Mouse (Mus musculus): ENCODE results near the gene Acvr2b. TPM values are rescaled to one million over a fixed set of nuclear protein-coding genes. Genes with fewer than 3 reads are reported as not detected.
"Not testable (repeated sequence)": the region's sequence is repeated elsewhere in the genome, so short reads cannot be mapped to it uniquely, and the experiment has no call there.

Gene Acvr2b
- 14.1 and 18.8 TPM in 2 replicates for polyA plus RNA-seq (2015; fragmentation: Nextera tagmentation; extraction: Ambion mirVana)

DNA sequence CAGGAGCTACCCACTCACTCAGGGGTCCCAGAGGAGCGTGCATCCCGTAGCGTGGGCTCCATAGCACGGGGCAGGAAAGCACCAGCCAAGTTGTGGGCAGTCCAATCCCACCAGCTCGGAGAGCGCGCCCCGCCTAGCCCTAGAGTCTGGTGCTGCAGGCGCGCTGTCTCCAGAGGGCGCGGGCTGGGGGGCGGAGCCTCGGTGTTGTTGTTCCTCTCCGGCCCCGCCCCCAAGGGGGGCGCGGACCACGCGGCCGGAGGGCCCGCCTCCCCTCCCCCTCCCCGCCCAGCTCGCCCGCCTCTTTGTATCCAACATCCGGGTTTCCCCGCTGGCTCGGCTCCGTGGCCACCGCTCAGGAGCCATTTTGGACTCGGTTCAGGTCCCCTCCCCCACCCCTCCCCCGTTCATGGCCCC, at the start of gene Acvr2b:
Gene Acvr2b, plus strand, starts transcription at position 318 of the 414 bp plus-strand sequence.
- WGBS = under 1% methylated on average over 20 of the region's 32 CpGs
- Histone ChIP-seq H3K27me3 (no peaks in the 10 kb centered on the region), H3K27ac (peak within 1 kb of the TSS; percentile 98), H3K9me3 (no peaks in the 10 kb centered on the region), H3K4me3 (peak within 1 kb of the TSS; percentile 86), H3K4me2 (peak within 1 kb of the TSS; percentile 95), H3K9ac (peak within 1 kb of the TSS; percentile 96), H3K36me3 (no peaks in the 10 kb centered on the region), H3K4me1 (peaks cover 16% of the 10 kb centered on the region)
- peak; percentile 95 for ATAC-seq (ENCODE audit: borderline replicate concordance, extremely low read depth, low FRiP score, low TSS enrichment)

- WGBS = 48% methylated on average over 6 of the region's 6 CpGs
- Histone ChIP-seq H3K4me3 (no peak overlapping the region), H3K36me3 (peaks cover 18% of the 10 kb centered on the region), H3K4me1 (0 out of 2 replicates have a peak, but pooled peaks cover 6% of the 10 kb centered on the region), H3K27me3 (no peaks in the 10 kb centered on the region), H3K9me3 (no peaks in the 10 kb centered on the region), H3K27ac (no peak overlapping the region), H3K4me2 (no peak overlapping the region), H3K9ac (no peak overlapping the region)
- no peak for ATAC-seq (ENCODE audit: borderline replicate concordance, extremely low read depth, low FRiP score, low TSS enrichment)
These were observed 48.0 kb upstream of the Acvr2b start for GRCm38 (mm10) chr9:119353926-119354325.

- H3K36me3 ChIP-seq = peaks cover 8% of the 10 kb centered on the region
- no peaks in the 10 kb centered on the region for H3K27me3 ChIP-seq
- ATAC-seq (ENCODE audit: borderline replicate concordance, extremely low read depth, low FRiP score, low TSS enrichment) = no peak
- H3K9me3 ChIP-seq = no peaks in the 10 kb centered on the region
- H3K27ac ChIP-seq = no peak overlapping the region
- no peak overlapping the region for H3K4me2 ChIP-seq
- no peak overlapping the region for H3K9ac ChIP-seq
- WGBS = 46% methylated on average over 6 of the region's 6 CpGs
- H3K4me3 ChIP-seq = no peak overlapping the region
- H3K4me1 ChIP-seq = 0 out of 2 replicates have a peak, but pooled peaks cover 6% of the 10 kb centered on the region
These were observed 46.0 kb upstream of the Acvr2b start for GRCm38 (mm10) chr9:119355943-119356342.

DNA sequence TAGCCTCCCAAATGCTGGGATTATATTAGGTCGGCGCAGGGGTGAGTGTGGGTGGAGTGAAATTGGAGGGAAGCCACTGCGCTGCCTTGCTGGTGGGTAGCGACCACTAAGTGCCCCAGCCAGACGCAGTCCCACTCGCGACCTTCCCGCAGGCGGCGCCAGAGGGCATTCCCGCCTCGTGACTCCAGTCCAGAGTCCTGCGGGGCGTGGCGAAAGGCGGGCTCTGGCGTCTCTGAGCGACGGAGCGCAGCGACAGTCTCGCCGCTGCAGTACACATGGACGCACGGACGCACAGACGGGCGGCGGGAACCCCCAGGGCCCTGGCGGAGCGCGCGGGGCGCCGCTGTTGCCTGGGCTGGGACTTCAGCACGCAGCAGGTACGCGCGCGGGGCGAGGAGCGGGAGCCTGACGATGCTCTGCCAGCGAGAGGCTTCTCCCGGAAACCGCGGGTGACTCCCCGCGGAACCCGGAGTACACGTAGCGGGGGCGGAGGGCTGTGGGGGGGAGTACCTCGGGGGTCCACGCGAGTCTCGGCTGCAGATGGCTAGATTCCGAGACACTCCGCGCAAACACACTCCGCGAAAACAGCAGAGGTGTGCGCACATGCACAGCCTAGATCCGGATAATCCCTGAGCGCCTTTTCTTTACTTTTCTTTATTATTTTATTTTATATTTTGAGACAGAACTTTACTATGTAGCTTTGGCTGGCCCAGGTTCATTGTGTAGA, 44.4 kb upstream of the Acvr2b start, which contains the start of gene Xylb:
Gene Xylb, plus strand, starts transcription at position 51 of the 727 bp plus-strand sequence.
- WGBS = 2% methylated on average over 65 of the region's 65 CpGs
- H3K9me3 ChIP-seq = no peaks in the 10 kb centered on the region
- H3K36me3 ChIP-seq = no peaks in the 10 kb centered on the region
- ATAC-seq (ENCODE audit: borderline replicate concordance, extremely low read depth, low FRiP score, low TSS enrichment) = peak; percentile 89
- H3K4me1 ChIP-seq = 0 out of 2 replicates have a peak, but pooled peaks cover 6% of the 10 kb centered on the region
- H3K27me3 ChIP-seq = no peaks in the 10 kb centered on the region
- H3K4me3 ChIP-seq = peak within 1 kb of the TSS; percentile 71
- H3K4me2 ChIP-seq = peak within 1 kb of the TSS; percentile 97
- no peak within 1 kb of the TSS for H3K27ac ChIP-seq
- peak within 1 kb of the TSS; percentile 68 for H3K9ac ChIP-seq

DNA sequence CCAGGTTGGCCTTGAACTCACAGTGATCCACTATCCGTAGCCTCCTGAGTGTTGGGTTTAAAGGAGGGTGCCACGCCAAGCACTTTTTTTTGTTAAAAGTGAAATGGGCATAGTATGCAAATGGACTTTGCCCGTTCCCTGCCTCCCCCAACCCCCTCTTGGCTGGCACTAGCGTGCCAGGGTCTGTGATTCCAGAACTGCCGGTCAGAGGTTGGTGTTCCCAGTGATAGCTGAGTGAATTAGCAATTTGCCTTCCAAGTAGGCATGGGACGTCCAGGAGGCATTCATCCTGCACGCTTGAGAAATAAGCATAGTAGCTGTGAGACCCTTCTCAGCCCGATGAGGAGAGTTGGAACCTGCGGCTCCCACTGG, 43.9 kb upstream of the Acvr2b start:
- ATAC-seq (ENCODE audit: borderline replicate concordance, extremely low read depth, low FRiP score, low TSS enrichment) = no peak; the same call in 1 of the 2 replicates
- H3K4me3 ChIP-seq = peak overlapping the region; percentile 71
- peak overlapping the region; percentile 68; the same call in 1 of the 2 replicates for H3K9ac ChIP-seq
- H3K27me3 ChIP-seq = no peaks in the 10 kb centered on the region
- WGBS = 31% methylated on average over 9 of the region's 9 CpGs
- H3K4me1 ChIP-seq = 0 out of 2 replicates have a peak, but pooled peaks cover 6% of the 10 kb centered on the region
- H3K4me2 ChIP-seq = peak overlapping the region; percentile 97
- H3K27ac ChIP-seq = no peak overlapping the region
- no peaks in the 10 kb centered on the region for H3K9me3 ChIP-seq
- H3K36me3 ChIP-seq = no peaks in the 10 kb centered on the region

GRCm38 (mm10) chr9:119361416-119361815, 40.5 kb upstream of the Acvr2b start:
- no peak overlapping the region for H3K27ac ChIP-seq
- WGBS = 92% methylated on average over 5 of the region's 5 CpGs

DNA sequence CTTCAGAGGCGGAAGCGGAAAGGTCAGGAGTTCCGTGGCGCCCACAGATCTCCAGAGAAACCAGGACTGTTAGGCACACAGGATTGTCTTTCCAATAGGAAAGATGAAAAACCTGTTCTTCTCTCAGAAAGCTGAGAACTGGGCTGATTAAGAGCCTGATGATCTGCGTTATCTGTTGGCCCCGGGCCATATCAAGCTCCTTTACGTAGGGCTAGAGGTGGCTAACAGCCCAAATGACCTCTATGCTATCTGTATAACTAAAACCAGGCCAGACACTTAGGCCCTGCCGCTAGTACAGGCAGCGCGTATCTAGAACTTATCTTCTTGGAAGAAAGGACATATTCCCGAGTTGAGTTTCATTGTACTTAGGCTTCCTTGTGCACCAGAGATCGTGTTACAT, 38.7 kb upstream of the Acvr2b start:
- H3K27me3 ChIP-seq = no peaks in the 10 kb centered on the region

More at GRCm38 (mm10) chr9:119361416-119361815, 40.5 kb upstream of the Acvr2b start:
- H3K4me3 ChIP-seq = no peak overlapping the region
- H3K4me1 ChIP-seq = 0 out of 2 replicates have a peak, but pooled peaks cover 6% of the 10 kb centered on the region
- no peak for ATAC-seq (ENCODE audit: borderline replicate concordance, extremely low read depth, low FRiP score, low TSS enrichment)
- H3K4me2 ChIP-seq = no peak overlapping the region
- H3K9ac ChIP-seq = no peak overlapping the region
- H3K36me3 ChIP-seq = no peaks in the 10 kb centered on the region
- H3K9me3 ChIP-seq = no peaks in the 10 kb centered on the region
- H3K27me3 ChIP-seq = no peaks in the 10 kb centered on the region

GRCm38 (mm10) chr9:119365284-119365683, 36.6 kb upstream of the Acvr2b start, which contains the start of gene Slc22a14:
Slc22a14 (minus strand) TSS chr9:119365553.
- Histone ChIP-seq H3K9ac (no peak within 1 kb of the TSS), H3K27ac (no peak within 1 kb of the TSS), H3K4me3 (no peak within 1 kb of the TSS), H3K4me1 (no peaks in the 10 kb centered on the region), H3K27me3 (no peaks in the 10 kb centered on the region), H3K36me3 (no peaks in the 10 kb centered on the region), H3K4me2 (no peak within 1 kb of the TSS), H3K9me3 (no peaks in the 10 kb centered on the region)
- WGBS = 50% methylated on average over 7 of the region's 7 CpGs
- no peak; the same call in 1 of the 2 replicates for ATAC-seq (ENCODE audit: borderline replicate concordance, extremely low read depth, low FRiP score, low TSS enrichment)

More for the DNA sequence above, 38.7 kb upstream of the Acvr2b start:
- Histone ChIP-seq H3K4me1 (0 out of 2 replicates have a peak, but pooled peaks cover 2% of the 10 kb centered on the region), H3K9me3 (no peaks in the 10 kb centered on the region), H3K27ac (no peak overlapping the region), H3K4me3 (no peak overlapping the region), H3K9ac (no peak overlapping the region), H3K4me2 (no peak overlapping the region), H3K36me3 (no peaks in the 10 kb centered on the region)
- ATAC-seq (ENCODE audit: borderline replicate concordance, extremely low read depth, low FRiP score, low TSS enrichment) = no peak
- 73% methylated on average over 12 of the region's 12 CpGs for WGBS

DNA sequence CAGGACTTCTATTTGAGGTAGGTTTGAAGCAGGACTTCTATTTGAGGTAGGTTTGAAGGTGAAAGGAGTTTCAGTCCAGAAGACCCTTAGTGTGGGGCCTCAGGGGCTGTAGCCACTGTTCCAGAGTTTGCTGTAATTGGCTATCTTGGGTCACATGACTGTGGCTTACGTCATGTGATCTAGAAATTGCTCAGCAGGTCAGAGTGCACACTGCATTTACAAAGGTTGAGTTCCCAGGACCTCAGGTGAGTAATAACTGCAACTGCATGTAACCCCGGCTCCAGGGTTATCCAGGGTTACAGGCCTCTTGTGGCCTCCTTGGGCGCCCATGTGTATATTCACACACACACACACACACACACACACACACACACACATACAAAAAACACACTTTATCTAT, 33.6 kb upstream of the Acvr2b start:
- Histone ChIP-seq H3K4me1 (no peaks in the 10 kb centered on the region), H3K27me3 (no peaks in the 10 kb centered on the region), H3K4me2 (no peak overlapping the region), H3K27ac (no peak overlapping the region), H3K36me3 (no peaks in the 10 kb centered on the region), H3K4me3 (no peak overlapping the region), H3K9me3 (no peaks in the 10 kb centered on the region), H3K9ac (no peak overlapping the region)
- ATAC-seq (ENCODE audit: borderline replicate concordance, extremely low read depth, low FRiP score, low TSS enrichment) = no peak
- WGBS = 89% methylated on average over 3 of the region's 3 CpGs

DNA sequence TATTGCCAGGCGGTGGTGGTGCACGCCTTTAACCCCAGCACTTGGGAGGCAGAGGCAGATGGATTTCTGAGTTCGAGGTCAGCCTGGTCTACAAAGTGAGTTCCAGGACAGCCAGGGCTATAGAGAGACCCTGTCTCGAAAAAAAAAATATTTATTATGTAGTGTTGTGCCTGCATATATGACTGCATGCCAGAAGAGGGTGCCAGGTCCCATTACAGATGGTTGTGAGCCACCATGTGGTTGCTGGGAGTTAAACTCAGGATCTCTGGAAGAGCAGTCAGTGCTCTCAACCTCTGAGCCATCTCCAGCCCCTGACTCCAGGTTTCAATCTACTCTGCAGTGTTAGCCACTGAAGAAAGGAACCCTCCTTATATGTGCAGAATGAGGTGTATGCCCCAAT, 31.1 kb upstream of the Acvr2b start:
- H3K9ac ChIP-seq; H3K27ac ChIP-seq; ATAC-seq (ENCODE audit: borderline replicate concordance, extremely low read depth, low FRiP score, low TSS enrichment); H3K4me1 ChIP-seq; H3K9me3 ChIP-seq; H3K4me3 ChIP-seq; H3K36me3 ChIP-seq; H3K4me2 ChIP-seq; H3K27me3 ChIP-seq: not testable (repeated sequence)
- 81% methylated on average over 4 of the region's 4 CpGs for WGBS

GRCm38 (mm10) chr9:119371251-119371650, 30.7 kb upstream of the Acvr2b start:
- no peaks in the 10 kb centered on the region for H3K27me3 ChIP-seq
- no peak overlapping the region for H3K27ac ChIP-seq
- ATAC-seq (ENCODE audit: borderline replicate concordance, extremely low read depth, low FRiP score, low TSS enrichment) = no peak
- H3K9ac ChIP-seq = no peak overlapping the region
- H3K4me2 ChIP-seq = no peak overlapping the region
- no peaks in the 10 kb centered on the region for H3K9me3 ChIP-seq
- WGBS = 56% methylated on average over 4 of the region's 4 CpGs
- no peak overlapping the region for H3K4me3 ChIP-seq
- no peaks in the 10 kb centered on the region for H3K36me3 ChIP-seq
- no peaks in the 10 kb centered on the region for H3K4me1 ChIP-seq

DNA sequence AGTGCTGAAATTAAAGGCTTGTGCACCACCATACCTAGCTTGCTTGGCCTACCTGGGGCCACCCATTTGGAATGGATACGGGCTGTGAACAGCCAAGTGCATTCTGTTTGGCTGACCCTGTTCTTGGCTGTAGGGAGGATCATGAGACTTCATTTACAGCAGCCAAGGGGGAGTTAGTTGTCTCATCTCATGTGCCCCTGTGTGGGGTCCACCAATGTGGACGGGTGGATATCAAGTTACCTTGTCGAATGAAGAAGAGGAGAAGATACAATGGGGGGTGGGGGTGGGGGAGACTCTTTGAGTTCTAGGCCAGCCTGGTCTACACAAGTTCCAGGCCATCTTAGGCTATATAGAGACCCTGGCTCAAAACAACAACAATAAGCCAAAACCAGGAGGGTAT, 26.9 kb upstream of the Acvr2b start:
- WGBS = 46% methylated on average over 3 of the region's 3 CpGs
- Histone ChIP-seq H3K27me3 (no peaks in the 10 kb centered on the region), H3K9ac (no peak overlapping the region), H3K27ac (no peak overlapping the region), H3K9me3 (no peaks in the 10 kb centered on the region), H3K36me3 (0 out of 2 replicates have a peak, but pooled peaks cover 2% of the 10 kb centered on the region), H3K4me3 (no peak overlapping the region), H3K4me2 (no peak overlapping the region), H3K4me1 (no peaks in the 10 kb centered on the region)
- ATAC-seq (ENCODE audit: borderline replicate concordance, extremely low read depth, low FRiP score, low TSS enrichment) = no peak
